ENCODE assay signal across 8 mouse cellular contexts in genomic region chr2:155073978-155074765, GRCm38 (mm10). TPM values are rescaled to one million over a fixed set of nuclear protein-coding genes. Genes with fewer than 3 reads are reported as not detected.
A peak's percentile ranks its signal among the peaks of the same experiment; 100 is the strongest.
DNase-seq lines count a peak whose midpoint lies in the region; ATAC-seq and TF ChIP-seq lines count a peak whose summit lies in the region.

Gene Ahcy, minus strand, starts transcription at chr2:155074497.

- H3K27me3 ChIP-seq in forebrain, embryonic 10.5 days (ENCODE audit: poor library complexity, severe bottlenecking): no peaks in the 10 kb centered on the region
- no peaks in the 10 kb centered on the region for H3K27me3 ChIP-seq in heart, embryonic 15.5 days
- H3K27me3 ChIP-seq in liver, embryonic 14.5 days (ENCODE audit: control insufficient read depth, insufficient read depth, low read length): no peaks in the 10 kb centered on the region
- no peaks in the 10 kb centered on the region for H3K27me3 ChIP-seq in neural tube, embryonic 11.5 days (ENCODE audit: control insufficient read depth, insufficient read depth, low read length)
- H3K27me3 ChIP-seq in stomach, postnatal 0 days (ENCODE audit: control insufficient read depth, insufficient read depth, low read length): no peaks in the 10 kb centered on the region

- peak; percentile 97 for ATAC-seq in CD4-positive, CD25-positive, alpha-beta regulatory T cell, adult 4 months
- peak; percentile 95 for ATAC-seq in heart, embryonic 15.5 days (replicated peaks; ENCODE audit: insufficient number of reproducible peaks, insufficient read depth, low FRiP score, low read depth)
- ATAC-seq in liver, embryonic 14.5 days (ENCODE audit: insufficient read depth): peak; percentile 93
- peak; percentile 96 for ATAC-seq in neural tube, embryonic 11.5 days (ENCODE audit: insufficient read depth, low FRiP score, low TSS enrichment)
- ATAC-seq in stomach, postnatal 0 days (ENCODE audit: low FRiP score, low TSS enrichment): peak; percentile 93

- H3K4me1 ChIP-seq in forebrain, embryonic 10.5 days: peaks cover 36% of the 10 kb centered on the region
- H3K4me1 ChIP-seq in heart, embryonic 15.5 days (replicated peaks): peaks cover 25% of the 10 kb centered on the region
- H3K4me1 ChIP-seq in liver, embryonic 14.5 days (replicated peaks; ENCODE audit: control insufficient read depth in 2 of 2, insufficient read depth in 2 of 2, low read length in 1 of 2): peaks cover 13 to 32% of the 10 kb centered on the region in 2 experiments
- H3K4me1 ChIP-seq in neural tube, embryonic 11.5 days (ENCODE audit: control insufficient read depth, insufficient read depth, low read length): peaks cover 18% of the 10 kb centered on the region
- no peaks in the 10 kb centered on the region; the same call in 1 of the 2 replicates for H3K4me1 ChIP-seq in stomach, postnatal 0 days (replicated peaks; ENCODE audit: control insufficient read depth, insufficient read depth)

- peaks cover 28% of the 10 kb centered on the region for H3K36me3 ChIP-seq in forebrain, embryonic 10.5 days (replicated peaks)
- no peaks in the 10 kb centered on the region for H3K36me3 ChIP-seq in heart, embryonic 15.5 days
- H3K36me3 ChIP-seq in liver, embryonic 14.5 days (replicated peaks; ENCODE audit: control insufficient read depth, insufficient read depth, low read depth): no peaks in the 10 kb centered on the region
- H3K36me3 ChIP-seq in neural tube, embryonic 11.5 days (ENCODE audit: control insufficient read depth, insufficient read depth, low read length): no peaks in the 10 kb centered on the region
- no peaks in the 10 kb centered on the region for H3K36me3 ChIP-seq in stomach, postnatal 0 days (ENCODE audit: control insufficient read depth, insufficient read depth, low read length)

- peak within 1 kb of the TSS; percentile 91 for H3K27ac ChIP-seq in forebrain, embryonic 10.5 days
- H3K27ac ChIP-seq in heart, embryonic 15.5 days: peak within 1 kb of the TSS; percentile 68
- H3K27ac ChIP-seq in liver, embryonic 14.5 days: peak within 1 kb of the TSS; percentile 54
- peak within 1 kb of the TSS; percentile 68 for H3K27ac ChIP-seq in neural tube, embryonic 11.5 days (ENCODE audit: low read depth, low read length)
- H3K27ac ChIP-seq in stomach, postnatal 0 days (replicated peaks): peak within 1 kb of the TSS; percentile 67

- H3K9me3 ChIP-seq in forebrain, embryonic 10.5 days: no peaks in the 10 kb centered on the region
- H3K9me3 ChIP-seq in heart, embryonic 15.5 days (replicated peaks): no peaks in the 10 kb centered on the region
- no peaks in the 10 kb centered on the region for H3K9me3 ChIP-seq in liver, embryonic 14.5 days (ENCODE audit: control insufficient read depth, low read length)
- no peaks in the 10 kb centered on the region for H3K9me3 ChIP-seq in neural tube, embryonic 11.5 days (ENCODE audit: control insufficient read depth, low read length)
- H3K9me3 ChIP-seq in stomach, postnatal 0 days (ENCODE audit: control insufficient read depth, low read length): no peaks in the 10 kb centered on the region

- H3K4me3 ChIP-seq in forebrain, embryonic 10.5 days: peak within 1 kb of the TSS; percentile 64
- peak within 1 kb of the TSS; percentile 78 for H3K4me3 ChIP-seq in heart, embryonic 15.5 days
- peak within 1 kb of the TSS; percentile 75 to 79 for H3K4me3 ChIP-seq in liver, embryonic 14.5 days (ENCODE audit: insufficient read depth in 1 of 2, low read depth in 2 of 2, low read length in 2 of 2)
- peak within 1 kb of the TSS; percentile 63 for H3K4me3 ChIP-seq in neural tube, embryonic 11.5 days (ENCODE audit: low read depth, low read length)
- peak within 1 kb of the TSS; percentile 69 for H3K4me3 ChIP-seq in stomach, postnatal 0 days (ENCODE audit: low read depth, low read length)

- peak within 1 kb of the TSS; percentile 69 for H3K9ac ChIP-seq in heart, embryonic 15.5 days
- peak within 1 kb of the TSS; percentile 88 for H3K9ac ChIP-seq in liver, embryonic 14.5 days (replicated peaks)
- peak within 1 kb of the TSS; percentile 81 for H3K9ac ChIP-seq in neural tube, embryonic 11.5 days (ENCODE audit: low read length)
- peak within 1 kb of the TSS; percentile 76 for H3K9ac ChIP-seq in stomach, postnatal 0 days (ENCODE audit: low read length)

- no peak for TF ChIP-seq CTCF in liver, embryonic 14.5 days (IDR thresholded peaks at IDR 0.05; ENCODE audit: low read depth)
- TF ChIP-seq CTCF in stomach, postnatal 0 days (IDR thresholded peaks at IDR 0.05; ENCODE audit: low read depth): no peak

- WGBS in forebrain, embryonic 10.5 days: under 1% methylated on average over 56 of the region's 56 CpGs
- under 1% methylated on average over 56 of the region's 56 CpGs for WGBS in heart, embryonic 15.5 days
- WGBS in liver, embryonic 14.5 days (ENCODE audit: insufficient replicate concordance): under 1% methylated on average over 56 of the region's 56 CpGs
- WGBS in neural tube, embryonic 11.5 days: under 1% methylated on average over 56 of the region's 56 CpGs
- under 1% methylated on average over 56 of the region's 56 CpGs for WGBS in stomach, postnatal 0 days

- H3K4me2 ChIP-seq in heart, embryonic 15.5 days: peak within 1 kb of the TSS; percentile 74
- H3K4me2 ChIP-seq in liver, embryonic 14.5 days (ENCODE audit: low read depth): peak within 1 kb of the TSS; percentile 88
- H3K4me2 ChIP-seq in neural tube, embryonic 11.5 days (ENCODE audit: low read depth): peak within 1 kb of the TSS; percentile 76
- peak within 1 kb of the TSS; percentile 86 for H3K4me2 ChIP-seq in stomach, postnatal 0 days (replicated peaks; ENCODE audit: low read depth)

- no peak for TF ChIP-seq EP300 in liver, embryonic 14.5 days (IDR thresholded peaks at IDR 0.05; ENCODE audit: low read depth)
- TF ChIP-seq EP300 in stomach, postnatal 0 days (optimal IDR thresholded peaks at IDR 0.05): no peak

- peak; percentile 73 for DNase-seq in c-Kit-negative CD71-positive TER-119-positive erythroid progenitor cells, embryonic 14.5 days (ENCODE audit: low read depth, low spot score)
- peak; percentile 93 for DNase-seq in forebrain, embryonic 10.5 days (ENCODE audit: extremely low spot score, low spot score)
- DNase-seq in kidney, postnatal 25 days: peak; percentile 94 to 96
- DNase-seq in liver, embryonic 14.5 days (ENCODE audit: low read depth in 3 of 3, low spot score in 3 of 3): peak; percentile 78 to 84 (median 80)
- DNase-seq in neural tube, embryonic 11.5 days (ENCODE audit: low spot score): peak; percentile 95
- DNase-seq in stomach, postnatal 0 days (ENCODE audit: low spot score): peak; percentile 91

RNA-seq across cellular contexts. Expression of gene Ahcy, which starts in this region (rescaled TPM):
- 10 to 100 TPM; 23.7 to 49.5 TPM for polyA plus RNA-seq in CD4-positive, CD25-positive, alpha-beta regulatory T cell, adult 4 months (2017; shearing (Covaris generic))
- 114 TPM in 2 replicates for polyA plus RNA-seq in forebrain, embryonic 10.5 days (2016; fragmentation: Nextera tagmentation; extraction: Ambion mirVana)
- polyA plus RNA-seq in heart, embryonic 15.5 days (2015; fragmentation: Nextera tagmentation; extraction: Ambion mirVana): 36.9 and 46.4 TPM in 2 replicates
- polyA plus RNA-seq in liver, embryonic 14.5 days (2012; rRNA removed): 88.4 and 89.4 TPM in 2 replicates
- polyA plus RNA-seq in liver, embryonic 14.5 days (2014; fragmentation: Nextera tagmentation; extraction: Ambion mirVana): 61.3 and 65.7 TPM in 2 replicates
- 85.1 and 90.5 TPM in 2 replicates for polyA plus RNA-seq in neural tube, embryonic 11.5 days (2014; fragmentation: Nextera tagmentation; extraction: Ambion mirVana)
- polyA plus RNA-seq in stomach, postnatal 0 days (2015; fragmentation: Nextera tagmentation; extraction: Ambion mirVana): 23.8 and 25.2 TPM in 2 replicates

Comparison
In these comparisons a context has a peak if more than half of its experiments do, and no peak if none do; other contexts are left out.
1. Peak in every context shown above with its lines: DNase-seq, ATAC-seq, H3K4me3 ChIP-seq and H3K27ac ChIP-seq.